Mouse (Mus musculus): ENCODE measurements around the gene Atp13a3.

Gene Atp13a3

GRCm38 (mm10) chr16:30314236-30314635 lies 91.5 kb downstream of the Atp13a3 start:
- DNase-seq (ENCODE audit: low read depth, low spot score): peak; percentile 49

DNA sequence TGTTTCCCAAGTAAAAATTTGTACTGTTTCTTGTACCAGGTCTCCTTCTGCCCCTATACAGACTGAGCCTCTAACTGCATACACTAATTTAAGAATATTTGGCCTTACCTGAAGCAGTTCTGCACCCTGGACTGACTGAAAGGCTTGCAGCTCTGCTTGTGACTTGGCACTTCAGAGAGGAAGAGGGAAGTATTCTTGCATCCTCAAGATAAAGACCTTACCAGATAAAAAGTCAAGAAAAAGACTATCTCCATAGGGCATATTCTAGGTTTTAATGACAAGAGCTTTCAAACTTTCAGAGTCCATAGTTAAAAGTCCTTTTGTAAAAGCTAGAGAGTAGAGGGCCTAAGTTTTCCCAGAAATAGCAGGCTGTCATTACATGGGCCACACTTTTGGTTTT lies 95.1 kb downstream of the Atp13a3 start, which contains the start of gene Gp5:
Gp5 (minus strand) TSS at position 133 of the 400 bp plus-strand sequence.
- DNase-seq (ENCODE audit: low read depth, low spot score): no peak

GRCm38 (mm10) chr16:30310171-30310515 lies 95.6 kb downstream of the Atp13a3 start:
- DNase-seq (ENCODE audit: low read depth, low spot score): no peak

DNA sequence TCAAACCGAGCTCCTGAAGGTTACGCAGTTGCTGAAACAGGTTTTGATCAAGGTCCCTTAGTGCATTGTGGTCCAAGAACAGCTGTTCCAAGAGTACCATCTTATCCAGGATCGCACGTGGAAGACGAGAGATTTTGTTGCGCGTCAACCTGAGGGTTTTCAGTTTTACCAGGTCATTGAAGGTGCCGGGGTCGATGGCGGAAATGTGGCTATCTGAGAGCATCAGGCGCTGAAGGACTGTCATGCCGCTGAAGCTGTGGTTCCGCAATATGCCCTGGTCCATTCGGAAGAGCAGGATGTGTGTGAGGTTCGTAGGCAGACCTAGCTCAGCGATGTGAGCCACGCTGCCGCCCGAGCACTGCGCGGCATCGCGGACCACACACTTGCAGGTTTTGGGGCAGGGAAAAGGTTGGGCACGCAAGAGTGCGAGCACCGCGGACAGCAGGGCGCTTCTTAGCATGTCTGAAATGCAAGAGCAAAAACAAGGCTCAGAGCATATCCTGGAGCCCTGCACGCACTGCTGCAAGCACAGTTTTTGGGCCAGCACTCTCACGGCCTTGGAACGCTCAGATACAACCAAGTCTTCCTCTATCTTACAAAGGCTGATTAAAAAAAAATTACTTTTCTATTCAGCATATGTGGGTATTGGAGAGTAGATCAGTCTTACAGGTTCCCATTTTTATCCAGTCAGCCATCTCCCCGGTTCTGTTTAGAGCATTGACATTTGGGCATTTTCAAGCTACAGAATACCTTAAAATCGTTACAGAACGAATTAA lies 96.2 kb downstream of the Atp13a3 start:
- peak; percentile 57 for DNase-seq (ENCODE audit: low read depth, low spot score)

DNA sequence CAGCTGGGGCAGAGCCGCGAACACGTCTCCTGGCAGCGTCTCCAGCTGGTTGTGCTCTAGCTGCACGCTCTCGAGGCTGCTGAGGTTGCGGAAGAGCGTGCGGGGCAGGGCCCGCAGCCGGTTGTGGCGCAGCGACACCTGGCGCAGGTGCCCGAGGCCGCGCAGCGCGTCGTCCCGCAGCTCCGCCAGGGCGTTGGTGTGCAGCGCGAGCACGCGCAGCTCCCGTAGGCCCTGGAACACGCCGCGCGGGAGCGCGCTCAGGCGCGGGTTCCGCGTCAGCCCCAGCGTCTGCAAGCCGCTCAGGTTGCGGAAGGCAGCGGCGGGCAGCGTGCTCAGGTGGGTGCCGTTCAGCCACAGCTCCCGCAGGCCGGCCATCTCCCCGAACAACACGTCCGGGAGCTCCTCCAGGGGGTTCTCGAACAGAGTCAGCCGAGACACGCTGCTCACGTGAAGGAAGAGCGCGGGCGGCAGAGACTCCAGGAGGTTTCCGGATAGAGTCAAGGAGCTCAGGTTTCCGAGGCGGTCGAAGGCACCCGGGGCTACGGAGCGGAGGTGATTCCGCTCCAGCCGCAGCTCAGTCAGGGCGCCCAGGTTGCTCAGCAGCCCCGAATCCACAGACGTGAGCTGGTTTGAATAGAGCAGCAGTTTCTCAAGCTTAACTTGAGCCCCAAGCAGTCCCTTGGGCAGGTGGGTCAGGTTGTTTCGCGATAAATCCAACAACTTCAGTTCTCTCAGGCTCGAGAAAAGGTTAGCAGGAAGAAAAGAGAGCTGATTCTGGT lies 97.0 kb downstream of the Atp13a3 start:
- DNase-seq (ENCODE audit: low read depth, low spot score): peak; percentile 76

DNA sequence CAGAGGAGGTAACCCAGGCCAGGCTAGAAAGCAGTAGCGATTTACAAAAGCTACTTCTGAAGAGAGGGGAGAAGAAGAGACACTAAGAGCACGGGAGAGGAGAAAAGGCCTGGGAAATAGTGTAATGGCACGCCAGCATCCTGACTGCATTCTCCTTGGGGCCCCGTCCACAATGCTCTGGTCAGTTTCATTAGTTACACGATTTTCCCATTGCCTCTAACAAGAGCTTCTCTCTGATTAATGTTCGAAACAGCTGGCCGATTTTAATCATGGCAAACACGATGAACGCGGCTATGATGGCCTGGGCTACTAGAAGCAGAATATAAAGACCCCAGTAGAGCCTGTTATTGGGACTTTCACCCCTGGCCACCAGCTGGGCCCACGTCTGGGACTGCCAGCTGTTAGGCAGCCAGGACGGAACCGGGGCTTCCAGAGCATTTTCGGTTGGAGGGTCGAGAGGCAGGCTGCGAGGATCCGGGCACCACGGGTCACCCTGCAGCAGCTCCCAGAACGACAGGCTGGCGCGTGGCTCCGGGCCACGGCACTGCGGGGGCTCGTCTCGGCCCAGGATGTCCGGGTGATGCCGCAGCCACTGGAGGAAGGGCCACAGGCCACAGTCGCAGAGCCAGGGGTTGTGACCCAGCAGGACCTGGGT lies 97.7 kb downstream of the Atp13a3 start:
- DNase-seq (ENCODE audit: low read depth, low spot score): no peak

DNA sequence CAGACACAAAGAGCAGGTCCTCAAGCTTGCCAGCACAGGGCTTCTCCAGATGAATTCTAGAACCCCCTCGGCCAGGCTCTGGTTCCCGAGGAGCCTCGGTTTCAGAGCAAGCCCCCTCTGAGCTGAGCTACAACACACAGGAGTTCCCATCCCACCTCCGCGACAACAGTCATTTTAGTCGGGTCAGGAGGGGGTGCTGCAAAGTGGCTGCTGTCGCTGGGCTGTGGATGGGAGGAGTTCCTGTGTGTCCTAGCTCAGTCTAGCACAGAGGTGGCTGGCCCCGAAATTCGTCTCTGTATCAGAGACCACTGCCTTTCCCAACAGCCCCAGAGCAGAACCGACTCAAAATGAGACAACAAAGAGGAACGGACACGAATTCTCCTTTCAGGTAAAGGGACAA lies 98.5 kb downstream of the Atp13a3 start:
- DNase-seq (ENCODE audit: low read depth, low spot score): no peak

DNA sequence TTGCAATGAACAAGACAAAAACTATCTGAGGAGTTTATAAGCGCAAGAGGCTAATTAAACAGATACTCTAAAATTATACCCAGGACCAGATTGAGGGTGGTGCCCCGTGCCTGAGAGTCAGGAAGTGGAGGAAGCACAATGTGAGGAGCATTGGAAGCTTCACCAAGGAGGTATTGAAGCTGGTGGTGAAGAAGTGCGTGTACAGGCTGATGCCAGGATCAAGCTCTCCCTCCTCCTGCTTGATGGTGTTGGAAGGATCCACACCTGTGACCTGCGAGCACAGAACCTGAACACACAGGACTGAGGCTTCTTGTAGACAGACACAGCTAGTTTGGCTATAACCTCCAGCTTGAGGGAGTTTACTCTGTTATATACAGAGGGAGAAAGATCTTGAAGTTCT lies 99.7 kb downstream of the Atp13a3 start:
- no peak for DNase-seq (ENCODE audit: low read depth, low spot score)

DNA sequence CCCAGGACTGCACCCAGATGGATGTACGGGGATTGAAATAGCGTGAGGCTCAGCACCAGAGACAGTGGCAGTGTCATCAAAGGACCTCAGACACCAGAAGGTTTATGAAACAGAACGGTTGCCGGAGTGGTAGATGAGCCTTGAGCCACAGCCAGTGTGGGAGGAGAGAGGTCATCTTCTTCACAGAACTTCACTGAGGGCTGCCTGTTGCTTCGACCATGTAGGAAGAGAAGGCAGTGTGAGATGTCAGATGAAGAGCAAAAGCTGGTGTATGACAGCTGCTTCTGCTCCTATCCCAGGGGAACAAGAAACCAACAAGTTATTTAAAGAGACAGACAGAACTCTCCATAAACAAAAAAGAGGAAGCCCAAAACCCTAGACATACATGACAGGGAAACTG lies 101.5 kb downstream of the Atp13a3 start:
- DNase-seq (ENCODE audit: low read depth, low spot score): no peak

GRCm38 (mm10) chr16:30303411-30303810 lies 102.4 kb downstream of the Atp13a3 start:
- no peak for DNase-seq (ENCODE audit: low read depth, low spot score)

DNA sequence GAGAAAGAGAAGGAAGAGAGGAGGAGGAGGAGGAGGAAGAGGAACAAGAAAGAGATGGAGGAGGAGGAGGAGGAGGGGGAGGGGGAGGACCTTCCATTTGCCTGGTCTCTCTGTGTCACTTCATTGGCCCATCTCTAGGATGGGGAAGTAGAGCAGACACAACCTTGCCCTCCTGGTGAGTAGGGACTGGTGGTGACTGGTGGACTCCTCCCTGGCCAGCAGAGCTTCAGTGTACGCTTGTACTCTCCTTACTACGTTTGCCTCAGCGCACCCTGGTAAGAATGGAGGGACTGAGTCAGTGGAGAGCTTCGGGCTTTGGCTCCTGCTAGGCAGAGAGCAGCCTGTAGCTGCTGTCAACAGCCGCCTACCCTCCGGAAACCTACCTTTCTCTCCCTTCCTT lies 103.1 kb downstream of the Atp13a3 start:
- no peak for DNase-seq (ENCODE audit: low read depth, low spot score)

- peak; percentile 46 for DNase-seq (ENCODE audit: low read depth, low spot score)
Measured at GRCm38 (mm10) chr16:30299711-30300277, 106.0 kb downstream of the Atp13a3 start.

- DNase-seq (ENCODE audit: low read depth, low spot score): no peak
Measured at GRCm38 (mm10) chr16:30297450-30297849, 108.3 kb downstream of the Atp13a3 start.

DNA sequence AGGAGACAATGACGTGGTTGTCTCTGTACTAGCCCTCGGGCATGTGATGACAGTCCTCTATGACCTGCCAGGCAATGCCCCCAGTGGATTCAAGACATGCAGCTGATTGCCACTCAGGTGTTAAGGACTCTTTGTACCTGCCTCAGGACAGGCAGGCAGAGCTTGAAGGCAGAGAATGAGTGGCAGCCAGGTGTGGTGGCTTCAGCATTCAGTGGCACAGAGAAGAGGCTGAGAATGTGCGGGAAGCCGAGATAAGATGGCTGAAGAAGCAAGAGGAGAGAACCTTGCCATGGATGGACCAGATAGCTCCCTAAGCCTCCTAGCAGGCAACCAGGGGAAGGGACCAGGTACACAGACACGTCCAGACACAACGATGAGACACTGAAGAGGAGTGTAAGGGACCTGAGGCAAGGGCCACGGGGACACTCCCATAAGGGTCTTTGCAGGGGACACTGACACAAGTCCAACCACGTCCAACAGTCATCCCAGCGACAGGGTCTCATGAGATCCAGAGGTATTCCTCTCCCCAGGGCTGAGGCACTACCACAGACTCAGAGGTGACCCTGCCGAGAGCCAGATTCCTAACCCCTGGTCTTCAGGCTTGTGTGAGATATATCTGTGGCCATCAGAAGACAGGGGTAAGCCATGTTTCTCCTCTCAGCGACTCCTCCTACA lies 109.0 kb downstream of the Atp13a3 start:
- no peak for DNase-seq (ENCODE audit: low read depth, low spot score)

DNA sequence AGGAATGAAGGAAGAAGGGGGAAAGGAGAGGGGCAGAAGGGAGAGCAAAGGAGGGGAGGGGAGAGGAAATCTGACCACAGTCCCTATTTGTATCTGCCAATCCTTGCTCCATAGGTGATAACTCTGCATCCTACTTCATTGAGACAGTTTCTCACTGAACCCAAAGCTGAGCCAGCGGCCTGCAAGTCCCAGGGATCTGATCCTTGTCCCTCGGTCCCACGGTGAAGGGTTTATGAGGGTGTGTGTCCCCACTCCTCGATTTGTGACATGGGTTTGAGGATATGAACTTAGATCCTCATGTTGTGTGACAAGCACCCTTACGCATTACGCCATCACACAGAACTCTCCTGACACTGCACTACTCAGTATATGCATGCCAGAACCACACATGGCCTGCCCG lies 110.7 kb downstream of the Atp13a3 start:
- DNase-seq (ENCODE audit: low read depth, low spot score): no peak

DNA sequence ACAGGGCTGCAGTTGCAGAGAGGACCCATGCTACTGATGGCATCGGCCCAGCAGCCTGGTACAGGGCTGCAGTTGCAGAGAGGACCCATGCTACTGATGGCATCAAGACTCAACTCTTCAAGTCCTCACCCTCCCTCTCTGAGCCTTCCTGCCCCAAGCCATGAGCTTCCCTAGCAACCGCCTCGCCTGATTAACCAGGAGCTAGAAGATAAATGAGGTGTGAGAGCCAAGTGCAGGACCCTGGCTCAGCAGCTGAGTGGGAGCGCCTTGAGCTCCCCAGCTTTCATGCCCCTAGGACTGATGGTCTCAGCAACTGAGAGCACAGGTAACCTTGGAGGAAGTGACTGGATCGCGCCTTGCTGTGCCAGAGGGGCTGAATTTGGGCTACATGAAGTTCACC lies 115.3 kb downstream of the Atp13a3 start:
- no peak for DNase-seq (ENCODE audit: low read depth, low spot score)

- DNase-seq (ENCODE audit: low read depth, low spot score): peak; percentile 49
Measured at GRCm38 (mm10) chr16:30285701-30286100, 120.1 kb downstream of the Atp13a3 start.

GRCm38 (mm10) chr16:30283743-30284337 lies 121.9 kb downstream of the Atp13a3 start:
- DNase-seq (ENCODE audit: low read depth, low spot score): peak; percentile 77

- peak; percentile 60 for DNase-seq (ENCODE audit: low read depth, low spot score)
Measured at GRCm38 (mm10) chr16:30282844-30283495, 122.8 kb downstream of the Atp13a3 start, which contains the start of gene Lrrc15. Gene Lrrc15 (minus strand): TSS chr16:30283256.

DNA sequence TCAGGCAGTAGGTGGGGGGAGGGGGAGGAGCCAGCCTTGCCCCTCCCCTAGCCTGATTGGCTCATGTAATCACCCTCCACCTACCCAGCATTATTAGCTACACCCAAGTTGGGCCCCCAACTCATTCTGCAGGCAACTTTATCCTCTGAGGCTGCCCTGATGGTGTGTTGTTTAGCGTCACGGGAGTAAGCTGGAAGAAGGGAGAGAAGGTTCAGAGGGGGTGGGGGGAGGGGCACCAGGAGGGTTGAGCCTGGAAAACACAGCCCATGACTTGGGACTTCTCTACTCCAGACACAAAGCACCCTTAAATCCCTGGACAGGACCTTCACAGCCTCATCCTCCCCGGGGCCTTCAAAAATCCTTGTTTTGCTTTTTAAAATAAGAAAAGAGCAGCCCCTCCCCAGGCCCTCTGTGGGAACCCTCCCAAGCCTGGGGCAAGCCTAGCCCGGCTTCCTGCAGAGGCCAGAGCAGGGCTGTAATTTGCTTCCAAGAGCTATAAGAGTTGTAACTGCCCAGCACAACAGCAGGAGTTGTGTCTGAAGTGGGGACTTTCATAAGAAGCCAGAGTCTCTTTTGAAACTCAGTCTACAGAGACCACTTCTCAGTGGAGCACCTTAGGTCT lies 125.0 kb downstream of the Atp13a3 start:
- DNase-seq (ENCODE audit: low read depth, low spot score): peak; percentile 78

All from R1 (cell line).